Mouse (Mus musculus) G1E (cell line): ENCODE results near the gene Zfp941.

Experiments
- CTCF ChIP-seq: IDR thresholded peaks from 2 replicates; pipeline ENCODE4 v1.5.1; 2012; ENCODE audit warnings: low read depth, low read length, inconsistent platforms, mixed read lengths
- GATA1 ChIP-seq: IDR thresholded peaks from 2 replicates; pipeline ENCODE4 v1.6.1; 2012; ENCODE audit warnings: borderline replicate concordance, low read length, inconsistent platforms, mixed read lengths
- POLR2AphosphoS5 ChIP-seq: IDR thresholded peaks from 2 replicates; pipeline ENCODE4 v1.6.1; 2012; ENCODE audit warnings: low read depth, low read length, inconsistent platforms; ENCODE audit not compliant: insufficient replicate concordance

DNA sequence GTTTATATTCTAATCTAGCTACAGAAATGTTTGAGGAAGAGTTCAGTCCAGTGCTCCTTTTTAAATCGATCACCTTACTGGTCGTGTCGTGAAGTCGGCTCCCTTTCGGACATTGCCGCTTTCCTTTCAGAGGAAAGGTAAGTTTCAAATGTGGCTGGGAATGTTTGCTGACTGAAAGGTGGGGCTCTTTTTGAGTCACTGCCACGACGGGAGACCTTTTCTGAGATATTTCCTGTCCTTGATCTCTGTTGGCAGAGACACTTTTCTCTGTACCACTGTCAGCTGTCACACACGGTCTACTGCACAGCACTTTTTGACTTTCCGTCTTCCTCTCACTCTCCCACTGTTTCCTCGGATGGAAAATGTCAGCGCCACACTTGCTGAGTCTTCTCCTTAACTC, 9.1 kb downstream of the Zfp941 start:
- TF ChIP-seq CTCF (no peak), GATA1 (no peak), POLR2AphosphoS5 (no peak)
